Mouse (Mus musculus) embryo, embryonic 9.5 days (tissue): ENCODE measurements around the gene Dync1li2.

Source experiments
- DNase-seq: peaks from one replicate; pipeline ENCODE4 v3.0.0-alpha.2; 2017; ENCODE audit errors: extremely low spot score

Gene Dync1li2

GRCm38 (mm10) chr8:104380961-104381411 lies 61.9 kb downstream of the Dync1li2 start:
- DNase-seq: no peak

- no peak for DNase-seq
Observed at GRCm38 (mm10) chr8:104380269-104380668, 62.6 kb downstream of the Dync1li2 start.

GRCm38 (mm10) chr8:104379301-104379836 lies 63.5 kb downstream of the Dync1li2 start:
- DNase-seq: peak; percentile 40

- DNase-seq: no peak
Observed at GRCm38 (mm10) chr8:104376669-104377068, 66.2 kb downstream of the Dync1li2 start.

GRCm38 (mm10) chr8:104375959-104376358 lies 66.9 kb downstream of the Dync1li2 start:
- DNase-seq: no peak

GRCm38 (mm10) chr8:104374864-104375846 lies 67.7 kb downstream of the Dync1li2 start:
- DNase-seq: no peak

- DNase-seq: no peak
Observed at GRCm38 (mm10) chr8:104374269-104374668, 68.6 kb downstream of the Dync1li2 start.

GRCm38 (mm10) chr8:104373779-104374178 lies 69.1 kb downstream of the Dync1li2 start:
- no peak for DNase-seq

- no peak for DNase-seq
Observed at GRCm38 (mm10) chr8:104371121-104371520, 71.7 kb downstream of the Dync1li2 start.

- DNase-seq: no peak
Observed at GRCm38 (mm10) chr8:104370071-104370470, 72.8 kb downstream of the Dync1li2 start.

- no peak for DNase-seq
Observed at GRCm38 (mm10) chr8:104369591-104369990, 73.3 kb downstream of the Dync1li2 start.
